Mouse (Mus musculus) kidney, embryonic 14.5 days (tissue): ENCODE measurements at regions not wholly inside any gene's neighbourhood (a gene's known extent, or its start where the extent isn't known, plus 50 kb on each side); places are given as distances from the start of the nearest gene placed in this dataset.

Source experiments
- ATAC-seq: fragments of 200-750 bp; cut with Nextera tagmentation; 2 replicates; pipeline ENCODE4 v1.8.0; 2017; ENCODE audit warnings: moderate number of reproducible peaks, mild to moderate bottlenecking, moderate TSS enrichment, moderate library complexity; ENCODE audit not compliant: low FRiP score, low TSS enrichment
- H3K27ac ChIP-seq: fragments of 300-500 bp; sonication (generic); 2 replicates; pipeline ENCODE4 v1.5.1; 2014; ENCODE audit warnings: low read depth, mild to moderate bottlenecking, low read length, moderate library complexity, mixed read lengths
- H3K27me3 ChIP-seq: fragments of 300-500 bp; sonication (generic); 2 replicates; pipeline ENCODE4 v1.6.1; 2014; ENCODE audit warnings: mild to moderate bottlenecking, low read length; ENCODE audit not compliant: control insufficient read depth, insufficient read depth
- H3K36me3 ChIP-seq: fragments of 300-500 bp; sonication (generic); 2 replicates; pipeline ENCODE4 v1.6.1; 2014; ENCODE audit warnings: low read length, mixed read lengths; ENCODE audit not compliant: control insufficient read depth, insufficient read depth
- H3K4me1 ChIP-seq: fragments of 300-500 bp; sonication (generic); 2 replicates; pipeline ENCODE4 v1.6.1; 2014; ENCODE audit warnings: low read length, mixed read lengths; ENCODE audit not compliant: control insufficient read depth, insufficient read depth
- H3K4me2 ChIP-seq: fragments of 300-500 bp; sonication (generic); replicated peaks from 2 replicates; pipeline ENCODE4 v1.6.1; 2014; ENCODE audit warnings: low read depth, mild to moderate bottlenecking, low read length
- H3K4me3 ChIP-seq: fragments of 300-500 bp; sonication (generic); 2 replicates; pipeline ENCODE4 v1.5.1; 2014; ENCODE audit warnings: mild to moderate bottlenecking, low read length
- H3K9ac ChIP-seq: fragments of 300-500 bp; sonication (generic); 2 replicates; pipeline ENCODE4 v1.6.1; 2014; ENCODE audit warnings: low read depth, mild to moderate bottlenecking, low read length, moderate library complexity
- H3K9me3 ChIP-seq: fragments of 300-500 bp; sonication (generic); 2 replicates; pipeline ENCODE4 v1.6.1; 2016; ENCODE audit warnings: low read length; ENCODE audit not compliant: control insufficient read depth
- WGBS: fragments of 180-500 bp; shearing (Covaris S2); extraction: QIAGEN DNeasy Blood & Tissue Kit; methylation state at CpG from one replicate; pipeline ENCODE4 v1.1.7; 2014; 5-methylcytosine and 5-hydroxymethylcytosine counted together

DNA sequence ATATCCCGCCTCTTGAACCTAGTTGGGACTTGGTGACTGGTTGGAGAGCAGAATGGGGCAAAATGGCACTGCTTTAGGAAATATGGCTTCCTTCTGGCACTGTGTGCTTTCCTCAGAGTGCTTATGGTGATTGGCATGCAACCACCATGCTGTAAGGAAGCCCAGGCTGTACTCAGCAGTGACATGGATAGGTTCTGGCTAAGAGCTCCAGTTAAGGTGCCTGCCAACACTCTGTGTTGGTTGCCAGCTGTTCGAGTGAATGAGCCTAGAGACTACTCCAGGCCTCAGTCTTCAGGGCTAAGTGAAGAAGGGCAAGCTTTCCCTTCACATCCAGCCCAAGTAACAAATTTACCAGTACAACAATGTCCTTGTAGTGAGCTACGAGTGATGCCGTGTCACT lies 301.9 kb downstream of the Otol1 start:
- WGBS, result 85% methylated on average over 4 of the region's 4 CpGs
- Histone ChIP-seq H3K4me1 (no peaks in the 10 kb centered on the region), H3K36me3 (no peaks in the 10 kb centered on the region), H3K4me3 (no peak overlapping the region), H3K27me3 (no peaks in the 10 kb centered on the region), H3K4me2 (no peak overlapping the region), H3K27ac (no peak overlapping the region), H3K9me3 (no peaks in the 10 kb centered on the region), H3K9ac (no peak overlapping the region)
- no peak for ATAC-seq

DNA sequence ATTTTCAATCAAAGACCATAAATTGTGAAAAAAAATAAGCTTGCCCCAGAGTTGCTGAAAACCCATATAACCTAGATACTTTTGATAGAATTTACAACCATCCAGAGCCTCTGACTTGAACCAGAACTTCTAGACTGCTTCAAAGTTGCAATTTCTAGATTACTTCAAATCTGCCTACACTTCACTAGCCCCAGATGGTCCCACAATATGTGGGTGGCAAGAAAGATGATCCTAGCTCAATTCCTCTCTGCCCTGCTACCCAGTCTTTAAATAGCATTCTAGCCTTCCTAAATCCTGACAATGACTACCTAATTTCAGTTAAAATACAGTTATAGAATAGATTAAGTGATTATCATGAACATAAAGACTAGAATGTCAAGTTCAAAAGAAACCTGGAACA lies 303.6 kb downstream of the Otol1 start:
- no peak for ATAC-seq
- Histone ChIP-seq H3K4me3 (no peak overlapping the region), H3K36me3 (no peaks in the 10 kb centered on the region), H3K4me2 (no peak overlapping the region), H3K4me1 (no peaks in the 10 kb centered on the region), H3K27me3 (no peaks in the 10 kb centered on the region), H3K9me3 (no peaks in the 10 kb centered on the region), H3K27ac (no peak overlapping the region), H3K9ac (no peak overlapping the region)

DNA sequence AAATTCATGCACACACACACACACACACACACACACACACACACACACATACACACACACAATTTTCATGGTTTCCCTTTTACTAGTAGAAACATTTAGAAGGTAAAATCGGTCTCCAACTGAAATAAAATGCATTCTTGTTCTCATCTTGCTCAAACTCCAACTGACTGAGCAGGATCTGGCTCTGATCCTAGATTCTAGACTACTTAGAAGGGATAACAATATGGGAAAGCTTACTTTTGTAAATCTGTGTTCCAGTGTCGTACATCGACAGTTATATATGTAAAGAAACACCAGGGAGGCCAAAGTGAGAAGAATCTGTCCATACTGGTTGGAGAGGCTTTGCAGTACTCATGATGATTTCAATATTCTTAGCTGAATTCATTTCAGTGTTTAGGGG lies 304.6 kb downstream of the Otol1 start:
- H3K4me2 ChIP-seq, result no peak overlapping the region
- H3K4me1 ChIP-seq, result no peaks in the 10 kb centered on the region
- no peak for ATAC-seq
- H3K27me3 ChIP-seq, result no peaks in the 10 kb centered on the region
- 88% methylated on average over 3 of the region's 3 CpGs for WGBS
- no peaks in the 10 kb centered on the region for H3K9me3 ChIP-seq
- H3K36me3 ChIP-seq, result no peaks in the 10 kb centered on the region
- no peak overlapping the region for H3K9ac ChIP-seq
- no peak overlapping the region for H3K27ac ChIP-seq
- no peak overlapping the region for H3K4me3 ChIP-seq

DNA sequence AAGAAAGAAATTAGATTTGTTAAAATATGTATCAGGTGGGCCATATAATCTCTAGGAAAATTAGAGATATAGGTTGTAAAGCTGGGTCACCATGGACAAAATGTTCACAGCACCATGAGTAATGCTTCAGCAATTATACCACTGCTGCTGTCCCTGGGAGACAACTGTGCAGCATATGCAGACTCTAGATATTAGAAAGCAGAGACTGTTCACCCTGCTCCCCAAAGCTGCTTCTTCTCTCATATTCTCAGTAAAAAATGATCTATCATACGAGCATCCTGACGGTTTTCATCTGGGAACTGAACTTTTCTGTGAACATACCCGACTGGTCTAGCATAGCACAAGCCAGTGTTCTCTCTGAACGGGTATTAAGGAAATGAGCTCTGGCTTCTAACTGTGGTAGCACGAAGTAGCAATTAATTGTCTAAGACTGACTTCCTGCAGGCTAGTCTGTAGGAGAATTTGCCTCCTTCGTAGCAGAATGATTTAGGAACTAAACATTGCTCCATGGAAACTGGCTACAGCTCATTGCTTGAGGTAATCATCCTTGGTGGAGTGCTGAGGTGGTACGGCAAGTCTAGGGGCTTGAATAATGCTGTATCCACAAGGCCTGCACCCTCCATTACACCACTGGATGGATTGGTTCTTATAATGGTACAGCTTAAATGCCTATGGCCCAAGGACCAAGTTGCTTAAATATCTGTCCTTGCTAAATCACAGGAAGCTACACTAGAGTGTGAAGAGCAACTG lies 305.9 kb downstream of the Otol1 start:
- no peaks in the 10 kb centered on the region for H3K27me3 ChIP-seq
- no peak overlapping the region for H3K4me3 ChIP-seq
- H3K9ac ChIP-seq, result no peak overlapping the region
- no peaks in the 10 kb centered on the region for H3K4me1 ChIP-seq
- 45% methylated on average over 7 of the region's 7 CpGs for WGBS
- H3K9me3 ChIP-seq, result no peaks in the 10 kb centered on the region
- no peaks in the 10 kb centered on the region for H3K36me3 ChIP-seq
- H3K27ac ChIP-seq, result no peak overlapping the region
- peak; percentile 60; the same call in 1 of the 2 replicates for ATAC-seq
- H3K4me2 ChIP-seq, result no peak overlapping the region

DNA sequence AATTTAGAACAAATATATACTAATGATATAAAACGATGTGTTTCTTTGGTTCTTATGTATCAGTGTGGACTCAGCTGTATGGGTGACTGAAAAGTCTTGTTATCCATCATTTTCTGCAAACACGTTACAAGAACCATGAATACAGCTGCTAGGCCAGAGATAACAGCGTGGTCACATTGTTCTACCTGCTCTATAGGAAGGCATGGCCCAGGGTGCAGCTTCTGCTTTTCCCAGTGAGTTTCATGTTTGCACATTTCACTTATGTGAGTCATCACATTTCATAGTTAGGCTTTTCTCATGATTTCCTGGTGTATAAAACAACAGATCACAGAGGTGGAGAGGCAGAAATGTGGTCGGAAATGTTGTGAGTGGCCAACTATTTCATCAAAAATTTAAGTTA lies 306.8 kb downstream of the Otol1 start:
- Histone ChIP-seq H3K9ac (no peak overlapping the region), H3K27me3 (no peaks in the 10 kb centered on the region), H3K36me3 (no peaks in the 10 kb centered on the region), H3K4me3 (no peak overlapping the region), H3K27ac (no peak overlapping the region), H3K4me1 (no peaks in the 10 kb centered on the region), H3K9me3 (no peaks in the 10 kb centered on the region), H3K4me2 (no peak overlapping the region)
- WGBS, result 86% methylated on average over 4 of the region's 4 CpGs
- ATAC-seq, result no peak

DNA sequence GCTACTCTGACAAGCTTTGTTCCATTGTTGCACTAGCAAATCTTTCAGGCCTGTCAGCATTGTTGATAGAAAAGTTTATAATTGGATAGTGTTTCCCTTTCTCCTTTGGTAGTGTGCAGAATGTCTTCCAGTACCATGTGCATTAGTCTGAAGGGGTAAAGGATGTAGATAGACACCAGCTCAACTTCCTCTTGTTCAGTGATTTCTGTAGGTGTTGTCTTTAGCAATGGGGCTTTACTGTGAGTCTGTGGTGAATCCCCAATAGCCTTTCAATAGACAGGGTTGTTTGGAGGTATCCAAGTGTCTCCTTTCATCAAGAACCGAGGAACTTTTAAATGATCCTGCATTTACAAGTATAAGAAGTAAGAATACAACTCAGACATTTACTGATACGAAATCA lies 311.0 kb downstream of the Otol1 start:
- no peak overlapping the region for H3K4me3 ChIP-seq
- WGBS, result 85% methylated on average over 2 of the region's 2 CpGs
- H3K9me3 ChIP-seq, result no peaks in the 10 kb centered on the region
- H3K27me3 ChIP-seq, result no peaks in the 10 kb centered on the region
- no peak for ATAC-seq
- no peak overlapping the region for H3K9ac ChIP-seq
- no peak overlapping the region for H3K27ac ChIP-seq
- no peaks in the 10 kb centered on the region for H3K36me3 ChIP-seq
- no peaks in the 10 kb centered on the region for H3K4me1 ChIP-seq
- no peak overlapping the region for H3K4me2 ChIP-seq

DNA sequence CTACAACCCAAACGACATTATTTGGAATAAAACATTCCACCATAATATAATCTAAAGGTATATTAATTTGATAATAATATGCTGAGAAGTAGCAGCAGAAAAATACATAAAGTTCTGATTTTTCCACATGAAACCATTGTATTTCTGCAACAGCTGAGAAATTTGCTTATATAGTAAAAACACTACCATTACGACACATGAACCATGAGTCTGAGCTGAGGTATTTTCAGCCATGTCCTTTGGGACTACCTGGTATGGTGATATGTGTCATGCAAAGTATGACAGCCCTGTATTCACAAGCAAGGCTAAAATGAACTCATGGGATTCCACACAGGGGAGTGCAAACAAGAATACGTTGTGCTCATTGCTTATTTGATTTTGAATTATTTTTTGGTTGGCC lies 311.7 kb downstream of the Otol1 start:
- no peak overlapping the region for H3K27ac ChIP-seq
- H3K27me3 ChIP-seq, result no peaks in the 10 kb centered on the region
- no peak overlapping the region for H3K4me3 ChIP-seq
- H3K9me3 ChIP-seq, result no peaks in the 10 kb centered on the region
- 91% methylated on average over 3 of the region's 3 CpGs for WGBS
- no peaks in the 10 kb centered on the region for H3K4me1 ChIP-seq
- H3K4me2 ChIP-seq, result no peak overlapping the region
- no peaks in the 10 kb centered on the region for H3K36me3 ChIP-seq
- no peak for ATAC-seq
- H3K9ac ChIP-seq, result no peak overlapping the region

DNA sequence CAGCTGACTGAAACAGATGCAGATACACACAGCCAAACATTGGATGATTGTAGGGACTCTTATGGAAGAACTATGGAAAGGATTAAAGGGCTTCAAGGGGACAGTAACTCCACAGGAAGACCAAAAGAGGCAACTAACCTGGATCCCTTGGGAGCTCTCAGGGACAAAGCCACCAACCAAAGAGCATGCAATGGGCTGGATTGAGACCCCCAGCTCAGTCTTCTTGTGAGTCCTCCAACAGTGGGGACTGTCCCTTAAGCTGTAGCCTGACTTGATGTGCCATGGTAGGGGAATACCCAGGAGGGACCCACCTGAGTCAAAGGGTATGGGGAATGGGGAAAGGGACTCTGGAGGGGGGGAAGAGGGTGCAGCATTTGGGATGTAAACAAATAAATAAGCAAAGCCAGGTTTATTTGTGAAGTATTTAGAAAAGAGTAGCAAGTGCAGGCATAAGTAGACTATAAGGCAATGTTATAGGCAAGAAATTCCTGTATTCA lies 313.8 kb downstream of the Otol1 start:
- no peak overlapping the region for H3K9ac ChIP-seq
- H3K4me2 ChIP-seq, result no peak overlapping the region
- no peak for ATAC-seq
- H3K27ac ChIP-seq, result no peak overlapping the region
- no peak overlapping the region for H3K4me3 ChIP-seq
- H3K36me3 ChIP-seq, result no peaks in the 10 kb centered on the region
- no peaks in the 10 kb centered on the region for H3K9me3 ChIP-seq
- no peaks in the 10 kb centered on the region for H3K27me3 ChIP-seq
- no peaks in the 10 kb centered on the region for H3K4me1 ChIP-seq

DNA sequence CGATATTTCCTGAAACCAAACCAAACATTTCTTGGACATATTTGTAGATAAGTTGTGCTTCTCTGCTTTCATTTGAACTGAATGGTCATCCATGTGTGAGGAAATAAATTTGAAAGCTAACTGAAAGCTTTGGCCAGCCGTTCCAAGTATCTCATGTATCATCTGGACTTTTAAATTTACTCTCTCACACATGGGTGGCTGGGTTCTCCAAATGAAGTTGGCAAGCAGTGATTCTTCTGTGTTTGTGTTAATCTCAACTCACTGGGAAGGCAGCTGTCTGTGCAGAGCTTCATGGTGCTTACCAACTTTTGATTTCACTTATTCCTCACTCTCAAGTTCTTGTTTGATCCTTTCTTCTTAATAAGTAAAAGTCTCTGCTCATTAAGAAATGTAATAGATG lies 317.3 kb downstream of the Otol1 start:
- Histone ChIP-seq H3K9ac (no peak overlapping the region), H3K4me1 (no peaks in the 10 kb centered on the region), H3K9me3 (no peaks in the 10 kb centered on the region), H3K36me3 (no peaks in the 10 kb centered on the region), H3K27ac (no peak overlapping the region), H3K4me3 (no peak overlapping the region), H3K27me3 (no peaks in the 10 kb centered on the region), H3K4me2 (no peak overlapping the region)
- ATAC-seq, result no peak
- 57% methylated on average over 2 of the region's 2 CpGs for WGBS
